Mouse (Mus musculus): Measurements from ENCODE around the gene Hivep3.

Gene Hivep3

DNA sequence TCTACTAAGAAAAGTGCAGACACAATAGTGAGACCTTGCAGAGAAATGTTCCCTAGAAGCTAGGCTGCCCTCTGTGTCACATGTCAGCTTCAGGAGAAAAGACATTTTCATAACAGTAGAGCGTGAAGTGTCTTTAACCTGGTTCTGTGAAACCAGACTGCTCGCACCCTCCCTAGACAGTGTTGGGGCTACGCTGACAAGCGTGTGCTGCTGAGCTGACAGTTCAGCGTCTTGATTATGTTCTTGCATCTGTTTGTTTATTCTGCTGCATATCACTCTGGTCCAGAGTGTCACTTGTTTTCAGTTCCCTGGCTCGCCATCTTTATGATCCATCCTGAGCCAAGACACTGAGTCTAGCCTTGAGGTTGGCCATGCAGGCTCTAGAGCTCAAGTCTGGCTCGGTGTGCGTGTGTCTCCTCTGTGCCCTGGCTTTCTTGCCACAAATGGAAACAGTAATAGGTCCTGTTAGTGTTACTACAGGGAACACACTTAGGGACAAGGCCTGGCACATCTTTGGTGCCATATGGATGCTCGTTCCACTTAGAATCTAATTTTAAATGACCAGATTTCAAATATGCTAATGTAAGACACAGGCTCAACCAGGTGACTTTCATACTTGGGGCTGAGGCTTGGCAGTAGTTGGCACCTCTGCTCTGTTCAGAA is 28.0 kb downstream of the Hivep3 start:
- peak; percentile 65 to 70 for DNase-seq

- DNase-seq = peak; percentile 49 to 54
Observed at GRCm38 (mm10) chr4:119762171-119762570, 28.6 kb downstream of the Hivep3 start.

DNA sequence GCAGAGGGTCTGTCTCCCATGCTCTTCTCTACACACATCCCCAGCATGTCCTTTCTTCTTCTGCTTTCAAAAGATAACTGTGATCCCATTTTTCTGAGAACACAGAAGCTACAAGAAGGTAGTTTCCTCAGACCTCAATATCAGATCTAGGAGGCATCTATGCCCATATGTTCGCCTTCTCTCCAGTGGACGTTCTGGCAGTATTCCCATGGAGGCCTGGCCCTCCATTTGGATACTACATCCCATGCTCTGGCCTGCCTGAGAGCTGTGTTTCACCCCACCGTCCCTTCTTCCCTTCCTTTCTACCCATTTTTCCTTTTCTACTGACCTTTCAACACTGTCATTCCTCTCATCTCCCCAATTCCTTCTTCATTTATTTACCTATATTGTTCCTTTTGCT is 34.5 kb downstream of the Hivep3 start:
- peak in 1 of 2 experiments; percentile 70 for DNase-seq

- DNase-seq = no peak
Observed at GRCm38 (mm10) chr4:119775913-119776312, 42.3 kb downstream of the Hivep3 start.

- no peak for DNase-seq
Observed at GRCm38 (mm10) chr4:119777146-119777545, 43.6 kb downstream of the Hivep3 start.

GRCm38 (mm10) chr4:119779561-119780400 is 46.2 kb downstream of the Hivep3 start:
- peak in 1 of 2 experiments; percentile 44 for DNase-seq

DNA sequence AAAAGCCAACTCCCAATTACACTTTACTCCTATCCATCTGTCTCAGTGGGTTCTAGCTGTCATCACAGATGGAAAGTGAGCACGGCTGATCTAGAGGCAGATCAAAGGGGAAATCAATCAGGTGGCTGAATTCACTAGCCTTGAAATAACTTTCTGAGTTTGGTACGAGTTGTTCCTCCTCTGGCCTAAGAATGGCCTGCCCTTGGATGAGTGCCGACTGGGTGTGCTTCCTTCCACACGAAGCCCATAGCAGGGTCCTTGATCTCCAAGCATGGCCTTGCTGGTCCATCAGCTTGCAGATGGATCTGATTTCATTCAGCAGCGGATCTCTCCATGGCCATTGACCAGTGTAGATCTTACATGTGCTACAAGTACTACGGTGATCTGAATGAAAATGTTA is 47.3 kb downstream of the Hivep3 start:
- DNase-seq = no peak

- DNase-seq = no peak
Observed at GRCm38 (mm10) chr4:119784959-119785358, 51.4 kb downstream of the Hivep3 start.

GRCm38 (mm10) chr4:119786307-119786706 is 52.7 kb downstream of the Hivep3 start:
- no peak for DNase-seq

GRCm38 (mm10) chr4:119786721-119787120 is 53.1 kb downstream of the Hivep3 start:
- no peak for DNase-seq

- peak in 1 of 2 experiments; percentile 41 for DNase-seq
Observed at GRCm38 (mm10) chr4:119788746-119789145, 55.2 kb downstream of the Hivep3 start.

- DNase-seq = no peak
Observed at GRCm38 (mm10) chr4:119789495-119790148, 56.0 kb downstream of the Hivep3 start.

- peak; percentile 68 to 70 for DNase-seq
Observed at GRCm38 (mm10) chr4:119798891-119799290, 65.3 kb downstream of the Hivep3 start.

DNA sequence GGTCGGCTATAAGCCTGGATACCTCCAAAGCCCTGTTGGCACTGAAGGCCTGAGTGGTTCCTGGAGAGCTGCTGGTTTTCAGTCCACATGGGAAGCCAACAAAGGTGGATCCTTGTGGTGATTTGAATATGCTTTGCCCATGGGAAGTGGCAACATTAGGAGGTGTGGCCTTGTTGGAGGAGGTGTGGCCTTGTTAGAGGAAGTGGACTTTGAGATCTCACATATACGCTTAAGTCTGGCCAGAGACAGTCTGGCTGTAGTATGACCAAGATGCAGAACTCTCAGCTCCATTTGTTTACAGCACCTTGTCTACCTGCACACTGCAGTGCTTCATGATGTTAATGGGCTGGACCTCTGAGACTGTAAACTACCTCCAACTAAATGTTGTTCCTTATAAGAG is 73.0 kb downstream of the Hivep3 start:
- DNase-seq = peak in 1 of 2 experiments; percentile 3

DNA sequence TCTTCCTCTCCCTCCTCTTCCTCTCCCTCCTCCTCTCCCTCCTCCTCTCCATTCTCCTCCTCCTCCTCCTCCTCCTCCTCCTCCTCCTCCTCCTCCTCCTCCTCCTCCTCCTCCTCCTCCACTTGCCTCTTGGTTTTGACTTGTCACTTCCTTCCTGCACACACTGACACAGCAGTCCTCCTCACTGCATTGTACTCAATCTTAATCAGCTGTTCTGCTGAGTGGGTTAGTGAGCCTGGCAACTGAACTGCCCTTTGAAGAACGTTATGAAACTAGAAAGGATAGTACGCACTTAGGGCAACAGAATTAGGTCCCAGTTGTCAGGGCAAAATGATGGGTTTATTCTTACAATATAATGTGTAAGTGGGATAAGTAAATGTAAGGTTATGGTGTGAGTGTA is 73.8 kb downstream of the Hivep3 start:
- DNase-seq = no peak

DNA sequence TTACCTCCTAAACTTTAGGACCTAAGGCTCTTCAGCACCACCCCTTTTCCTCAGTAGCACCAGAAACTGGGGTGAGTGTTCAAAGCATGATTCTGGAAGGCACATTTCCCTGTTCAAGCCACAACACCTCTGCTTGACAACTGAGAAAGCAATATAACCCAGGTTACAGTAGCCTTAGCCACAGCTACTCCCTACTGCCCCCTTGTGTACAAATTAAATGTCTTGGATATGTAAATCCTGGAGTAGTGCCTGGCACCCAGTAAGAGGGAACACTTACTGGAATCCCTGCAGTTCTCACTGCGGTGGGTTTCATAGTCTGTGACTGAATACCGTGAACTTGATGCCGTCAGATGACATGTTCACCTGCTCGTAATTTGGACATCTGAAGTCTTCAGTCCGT is 75.7 kb downstream of the Hivep3 start:
- DNase-seq = peak; percentile 46 to 57

DNA sequence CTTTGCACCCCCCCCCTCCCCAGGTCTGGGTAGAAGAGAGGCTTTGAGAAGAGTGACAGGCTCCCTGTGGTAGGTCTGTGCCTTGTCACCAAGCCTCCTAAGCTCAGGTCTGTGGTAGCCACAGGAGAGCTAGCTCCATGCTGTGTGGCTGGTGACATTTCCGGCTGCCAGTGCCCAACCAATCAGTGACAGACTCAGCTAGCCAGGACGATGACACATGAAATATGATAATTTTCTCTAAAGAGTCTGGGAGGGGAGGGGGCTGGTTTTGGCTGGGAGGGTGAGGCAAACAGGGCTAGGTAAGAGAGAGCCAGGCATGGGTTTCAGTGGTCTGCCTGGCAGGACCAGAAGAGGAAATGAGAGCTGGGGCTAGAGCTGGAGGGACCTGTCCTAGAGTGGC is 79.2 kb downstream of the Hivep3 start:
- DNase-seq = peak; percentile 82 to 83

- peak; percentile 44 to 51 for DNase-seq
Observed at GRCm38 (mm10) chr4:119813500-119814184, 80.1 kb downstream of the Hivep3 start.

DNA sequence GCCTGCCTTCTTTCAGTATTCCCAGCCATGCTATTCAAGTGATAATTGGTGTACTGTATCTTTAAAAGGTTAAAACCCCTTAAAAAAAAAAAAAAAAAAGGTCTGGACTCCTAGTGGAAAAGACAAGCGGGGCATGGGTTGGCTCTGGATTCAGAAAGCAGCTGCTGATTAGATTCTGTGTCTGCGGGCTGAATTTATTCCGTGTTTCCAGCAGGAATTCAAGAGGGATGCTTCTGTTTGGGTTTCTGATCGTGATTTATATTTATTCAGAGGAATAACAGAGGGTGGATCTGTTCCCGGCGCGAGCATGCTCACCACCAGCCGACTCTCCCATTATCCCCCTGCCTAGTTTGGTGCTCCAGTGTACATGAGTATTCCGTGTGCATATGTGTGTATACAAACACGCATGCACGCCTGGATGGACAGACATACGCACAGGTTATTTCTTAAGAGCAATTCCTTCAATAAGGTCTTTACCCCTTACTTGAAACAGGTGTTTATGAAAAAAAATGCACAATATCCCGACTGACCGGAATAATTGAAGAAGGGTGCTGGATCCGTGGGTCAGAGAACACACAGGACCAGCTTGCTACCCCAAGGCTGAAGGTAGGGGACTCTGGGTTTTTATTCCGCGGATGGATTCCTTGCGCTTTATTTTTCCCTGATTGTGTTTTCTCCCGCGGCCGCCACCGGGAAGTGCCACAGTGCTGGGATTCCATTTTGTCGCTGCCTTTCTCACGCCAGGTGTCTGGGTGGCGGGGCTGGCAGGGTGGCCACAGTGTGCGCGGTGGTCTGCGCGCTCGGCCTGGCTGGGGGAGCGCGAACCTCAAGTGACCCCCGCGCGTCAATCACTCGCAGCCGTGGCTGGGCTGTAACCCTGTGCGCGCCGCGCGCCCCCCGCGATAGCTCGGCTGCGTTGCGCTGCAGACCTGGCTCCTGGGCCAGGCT is 80.9 kb downstream of the Hivep3 start:
- DNase-seq = peak; percentile 73 to 78

- DNase-seq = peak; percentile 41 to 56
Observed at GRCm38 (mm10) chr4:119815133-119815792, 81.7 kb downstream of the Hivep3 start.

DNA sequence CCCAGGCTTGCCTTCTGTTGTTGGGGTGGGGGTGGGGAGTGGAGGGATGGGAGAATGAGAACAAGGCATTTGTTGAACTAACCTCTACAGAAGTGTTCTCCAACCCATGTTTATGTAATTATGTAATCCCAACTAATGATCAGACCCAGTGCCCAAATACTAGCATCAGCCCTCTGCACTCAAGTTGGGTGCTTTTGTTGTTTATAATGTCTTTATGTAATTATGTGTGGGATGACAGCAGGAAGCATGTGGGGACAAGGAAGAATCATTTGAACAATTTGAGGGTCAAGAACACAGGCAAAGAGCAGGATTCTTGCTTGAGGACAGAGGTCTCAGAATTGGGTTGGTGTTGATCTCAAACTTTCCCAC is 82.2 kb downstream of the Hivep3 start:
- no peak for DNase-seq

Measured in cerebellum, postnatal 25 days (tissue).